Mouse (Mus musculus): Measurements from ENCODE around the gene Sh3rf1. TPM values are rescaled to one million over a fixed set of nuclear protein-coding genes. Genes with fewer than 3 reads are reported as not detected.

Gene Sh3rf1
- polyA plus RNA-seq, 1 experiment = 3.8 TPM

GRCm38 (mm10) chr8:61242896-61243295 lies 19.2 kb downstream of the Sh3rf1 start:
- H3K4me3 ChIP-seq (ENCODE audit: insufficient read depth, poor library complexity, severe bottlenecking) = no peak overlapping the region
- H3K36me3 ChIP-seq (ENCODE audit: control insufficient read depth, insufficient read depth) = no peaks in the 10 kb centered on the region
- TF ChIP-seq MYOG (IDR thresholded peaks at IDR 0.05; ENCODE audit: control insufficient read depth, extremely low read depth, insufficient read length) (no peak), CEBPB (IDR thresholded peaks at IDR 0.05; ENCODE audit: low read depth) (no peak), USF1 (IDR thresholded peaks at IDR 0.05; ENCODE audit: low read depth) (no peak), CTCF (IDR thresholded peaks at IDR 0.05; ENCODE audit: control insufficient read depth, insufficient read depth, insufficient read length) (no peak), MAX (IDR thresholded peaks at IDR 0.05) (no peak), FOSL1 (IDR thresholded peaks at IDR 0.05; ENCODE audit: insufficient read depth, low read length, poor library complexity, severe bottlenecking) (no peak), MYOD1 (IDR thresholded peaks at IDR 0.05; ENCODE audit: control insufficient read depth, insufficient read length, low read depth) (no peak)
- H3ac ChIP-seq (ENCODE audit: control insufficient read depth, insufficient read length, low read depth) = no peak overlapping the region
- H3K27me3 ChIP-seq (ENCODE audit: control insufficient read depth, insufficient read depth, insufficient read length) = no peaks in the 10 kb centered on the region
- peaks cover 33% of the 10 kb centered on the region for H3K79me2 ChIP-seq (ENCODE audit: control insufficient read depth, insufficient read depth)
- H3K79me3 ChIP-seq (ENCODE audit: low read depth) = peaks cover 3% of the 10 kb centered on the region

GRCm38 (mm10) chr8:61243491-61243890 lies 19.8 kb downstream of the Sh3rf1 start:
- Histone ChIP-seq H3K36me3 (ENCODE audit: control insufficient read depth, insufficient read depth) (no peaks in the 10 kb centered on the region), H3ac (ENCODE audit: control insufficient read depth, insufficient read length, low read depth) (no peak overlapping the region), H3K79me2 (ENCODE audit: control insufficient read depth, insufficient read depth) (peaks cover 36% of the 10 kb centered on the region), H3K4me3 (ENCODE audit: insufficient read depth, poor library complexity, severe bottlenecking) (no peak overlapping the region), H3K79me3 (ENCODE audit: low read depth) (peaks cover 8% of the 10 kb centered on the region), H3K27me3 (ENCODE audit: control insufficient read depth, insufficient read depth, insufficient read length) (no peaks in the 10 kb centered on the region)
- TF ChIP-seq MAX (IDR thresholded peaks at IDR 0.05) (no peak), USF1 (IDR thresholded peaks at IDR 0.05; ENCODE audit: low read depth) (no peak), CTCF (IDR thresholded peaks at IDR 0.05; ENCODE audit: control insufficient read depth, insufficient read depth, insufficient read length) (no peak), CEBPB (IDR thresholded peaks at IDR 0.05; ENCODE audit: low read depth) (no peak), FOSL1 (IDR thresholded peaks at IDR 0.05; ENCODE audit: insufficient read depth, low read length, poor library complexity, severe bottlenecking) (no peak), MYOG (IDR thresholded peaks at IDR 0.05; ENCODE audit: control insufficient read depth, extremely low read depth, insufficient read length) (no peak), MYOD1 (IDR thresholded peaks at IDR 0.05; ENCODE audit: control insufficient read depth, insufficient read length, low read depth) (no peak)

GRCm38 (mm10) chr8:61244157-61244556 lies 20.5 kb downstream of the Sh3rf1 start:
- Histone ChIP-seq H3ac (ENCODE audit: control insufficient read depth, insufficient read length, low read depth) (no peak overlapping the region), H3K79me2 (ENCODE audit: control insufficient read depth, insufficient read depth) (peaks cover 32% of the 10 kb centered on the region), H3K79me3 (ENCODE audit: low read depth) (peaks cover 9% of the 10 kb centered on the region), H3K36me3 (ENCODE audit: control insufficient read depth, insufficient read depth) (no peaks in the 10 kb centered on the region), H3K27me3 (ENCODE audit: control insufficient read depth, insufficient read depth, insufficient read length) (no peaks in the 10 kb centered on the region), H3K4me3 (ENCODE audit: insufficient read depth, poor library complexity, severe bottlenecking) (no peak overlapping the region)
- TF ChIP-seq CTCF (IDR thresholded peaks at IDR 0.05; ENCODE audit: control insufficient read depth, insufficient read depth, insufficient read length) = no peak
- TF ChIP-seq USF1 (IDR thresholded peaks at IDR 0.05; ENCODE audit: low read depth) = no peak
- TF ChIP-seq MAX (IDR thresholded peaks at IDR 0.05) = no peak
- no peak for TF ChIP-seq CEBPB (IDR thresholded peaks at IDR 0.05; ENCODE audit: low read depth)
- TF ChIP-seq MYOG (IDR thresholded peaks at IDR 0.05; ENCODE audit: control insufficient read depth, extremely low read depth, insufficient read length) = no peak
- no peak for TF ChIP-seq MYOD1 (IDR thresholded peaks at IDR 0.05; ENCODE audit: control insufficient read depth, insufficient read length, low read depth)
- TF ChIP-seq FOSL1 (IDR thresholded peaks at IDR 0.05; ENCODE audit: insufficient read depth, low read length, poor library complexity, severe bottlenecking) = no peak

- TF ChIP-seq USF1 (IDR thresholded peaks at IDR 0.05; ENCODE audit: low read depth) (no peak), CEBPB (IDR thresholded peaks at IDR 0.05; ENCODE audit: low read depth) (no peak), CTCF (IDR thresholded peaks at IDR 0.05; ENCODE audit: control insufficient read depth, insufficient read depth, insufficient read length) (no peak), FOSL1 (IDR thresholded peaks at IDR 0.05; ENCODE audit: insufficient read depth, low read length, poor library complexity, severe bottlenecking) (no peak), MYOG (IDR thresholded peaks at IDR 0.05; ENCODE audit: control insufficient read depth, extremely low read depth, insufficient read length) (no peak), MYOD1 (IDR thresholded peaks at IDR 0.05; ENCODE audit: control insufficient read depth, insufficient read length, low read depth) (no peak), MAX (IDR thresholded peaks at IDR 0.05) (no peak)
- peaks cover 12% of the 10 kb centered on the region for H3K79me3 ChIP-seq (ENCODE audit: low read depth)
These were observed 23.8 kb downstream of the Sh3rf1 start for GRCm38 (mm10) chr8:61247270-61248025.

GRCm38 (mm10) chr8:61249511-61249910 lies 25.8 kb downstream of the Sh3rf1 start:
- Histone ChIP-seq H3K36me3 (ENCODE audit: control insufficient read depth, insufficient read depth) (no peaks in the 10 kb centered on the region), H3ac (ENCODE audit: control insufficient read depth, insufficient read length, low read depth) (no peak overlapping the region), H3K27me3 (ENCODE audit: control insufficient read depth, insufficient read depth, insufficient read length) (no peaks in the 10 kb centered on the region), H3K79me3 (ENCODE audit: low read depth) (peaks cover 10% of the 10 kb centered on the region), H3K79me2 (ENCODE audit: control insufficient read depth, insufficient read depth) (peaks cover 27% of the 10 kb centered on the region), H3K4me3 (ENCODE audit: insufficient read depth, poor library complexity, severe bottlenecking) (no peak overlapping the region)
- TF ChIP-seq MAX (IDR thresholded peaks at IDR 0.05) (no peak), USF1 (IDR thresholded peaks at IDR 0.05; ENCODE audit: low read depth) (no peak), MYOG (IDR thresholded peaks at IDR 0.05; ENCODE audit: control insufficient read depth, extremely low read depth, insufficient read length) (no peak), CTCF (IDR thresholded peaks at IDR 0.05; ENCODE audit: control insufficient read depth, insufficient read depth, insufficient read length) (no peak), MYOD1 (IDR thresholded peaks at IDR 0.05; ENCODE audit: control insufficient read depth, insufficient read length, low read depth) (no peak), FOSL1 (IDR thresholded peaks at IDR 0.05; ENCODE audit: insufficient read depth, low read length, poor library complexity, severe bottlenecking) (no peak), CEBPB (IDR thresholded peaks at IDR 0.05; ENCODE audit: low read depth) (no peak)

More at GRCm38 (mm10) chr8:61247270-61248025, 23.8 kb downstream of the Sh3rf1 start:
- H3ac ChIP-seq (ENCODE audit: control insufficient read depth, insufficient read length, low read depth) = no peak overlapping the region
- no peak overlapping the region for H3K4me3 ChIP-seq (ENCODE audit: insufficient read depth, poor library complexity, severe bottlenecking)
- no peaks in the 10 kb centered on the region for H3K36me3 ChIP-seq (ENCODE audit: control insufficient read depth, insufficient read depth)
- peaks cover 27% of the 10 kb centered on the region for H3K79me2 ChIP-seq (ENCODE audit: control insufficient read depth, insufficient read depth)
- no peaks in the 10 kb centered on the region for H3K27me3 ChIP-seq (ENCODE audit: control insufficient read depth, insufficient read depth, insufficient read length)

Data from C2C12 (cell line).